Mouse (Mus musculus): ENCODE measurements around the gene Runx1.

DNA sequence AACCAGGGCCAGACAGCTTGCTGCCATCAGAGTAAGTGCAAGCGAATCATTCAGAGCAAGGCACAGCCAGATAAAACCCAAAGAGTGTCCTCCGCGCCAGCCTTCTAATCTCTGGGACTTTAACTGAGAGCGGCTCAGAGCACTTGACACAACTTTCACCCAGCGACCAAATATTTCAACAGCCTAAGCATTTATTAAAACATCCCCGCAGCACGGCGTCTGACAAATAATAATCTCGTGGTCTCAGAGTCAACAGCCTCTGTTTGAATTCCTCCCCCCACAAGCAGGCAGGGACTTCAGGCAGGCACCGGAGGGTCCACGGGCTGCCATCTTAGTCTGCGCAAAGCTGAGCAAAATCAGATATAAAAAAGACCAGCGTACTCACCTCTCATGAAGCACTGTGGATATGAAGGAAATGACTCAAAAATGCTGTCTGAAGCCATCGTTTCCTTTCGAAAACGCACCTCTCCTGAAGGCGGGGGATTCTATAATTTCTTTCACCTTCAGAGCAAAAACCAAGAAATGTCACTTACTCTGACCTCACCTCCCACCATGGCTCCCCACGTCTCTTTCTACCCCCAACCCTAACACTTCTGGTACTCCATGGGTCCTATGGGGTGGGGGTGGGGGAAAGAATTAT is 625 bp downstream of the Runx1 start:
- no peak for TF ChIP-seq CTCF (IDR thresholded peaks at IDR 0.05)
- TF ChIP-seq EP300 (IDR thresholded peaks at IDR 0.05), result no peak
